Mouse (Mus musculus) adrenal gland, postnatal 14 days (tissue): ENCODE measurements around the gene Tmem121. TPM values are rescaled to one million over a fixed set of nuclear protein-coding genes. Genes with fewer than 3 reads are reported as not detected.

Experiments used
- DNase-seq: peaks from one replicate; pipeline ENCODE4 v3.0.0; 2021; ENCODE audit warnings: mixed read lengths
- total RNA-seq: library from RNA; stranded (reverse); gene quantifications from 2 replicates; pipeline ENCODE4 v1.2.3, GENCODE M21; 2021

The Tmem121 gene
- total RNA-seq, 1 experiment from 2014 or later, result 3.4 TPM

- peak; percentile 47 for DNase-seq
These were observed 36.4 kb upstream of the Tmem121 start for GRCm38 (mm10) chr12:113149341-113149740.

GRCm38 (mm10) chr12:113149896-113150295, 35.8 kb upstream of the Tmem121 start:
- DNase-seq, result no peak

- DNase-seq, result no peak
These were observed 35.1 kb upstream of the Tmem121 start for GRCm38 (mm10) chr12:113150591-113150990.

GRCm38 (mm10) chr12:113151046-113151445, 34.7 kb upstream of the Tmem121 start:
- DNase-seq, result no peak

DNA sequence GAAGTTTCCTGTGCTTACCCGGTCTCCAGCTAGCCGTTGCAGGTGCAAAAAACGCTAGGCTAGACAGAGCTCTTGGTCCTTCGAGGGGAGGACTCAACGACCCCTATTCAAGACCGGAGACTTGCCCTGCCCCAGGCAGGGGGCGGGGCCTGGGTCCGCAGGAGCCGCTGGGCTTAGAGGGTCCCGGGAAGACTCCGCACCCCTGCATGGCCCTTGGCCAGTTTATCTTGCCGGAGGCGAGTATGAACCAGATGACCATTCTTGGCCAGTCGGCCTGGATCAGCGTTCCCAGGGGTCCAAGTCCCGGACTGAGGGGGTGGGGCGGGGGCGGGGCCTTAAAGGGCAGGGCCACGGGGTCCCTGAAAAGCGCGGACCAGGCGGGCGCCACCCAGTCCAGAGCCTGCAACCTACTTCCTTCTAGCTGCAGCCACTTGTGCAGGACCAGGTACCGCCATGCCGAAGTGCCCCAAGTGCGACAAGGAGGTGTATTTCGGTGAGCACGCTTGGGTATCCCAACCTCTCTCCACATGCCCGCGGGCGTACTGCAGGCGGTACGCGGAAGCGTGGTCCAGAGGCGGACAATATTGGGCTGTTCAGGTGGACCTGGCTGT, 34.0 kb upstream of the Tmem121 start:
- DNase-seq, result peak; percentile 40

DNA sequence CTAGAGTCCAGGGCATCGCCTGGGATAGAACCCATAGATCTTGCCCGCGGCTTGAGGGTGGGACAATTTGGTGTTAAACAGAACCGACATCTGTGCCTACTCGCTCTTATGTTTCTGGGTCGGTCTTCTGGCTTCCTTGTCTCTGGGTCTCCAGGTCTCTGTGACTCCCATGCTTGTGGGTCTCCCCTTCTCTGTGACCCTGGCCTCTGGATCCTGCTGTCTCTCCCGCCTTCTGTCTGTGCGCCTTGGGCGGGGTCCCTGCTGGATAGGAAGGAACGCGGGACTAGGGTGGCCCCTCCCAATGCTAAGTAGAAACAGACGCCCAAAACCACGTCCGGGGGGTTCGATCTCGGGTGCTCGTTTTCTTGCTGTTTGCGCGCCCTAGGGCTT, 33.5 kb upstream of the Tmem121 start:
- no peak for DNase-seq

DNA sequence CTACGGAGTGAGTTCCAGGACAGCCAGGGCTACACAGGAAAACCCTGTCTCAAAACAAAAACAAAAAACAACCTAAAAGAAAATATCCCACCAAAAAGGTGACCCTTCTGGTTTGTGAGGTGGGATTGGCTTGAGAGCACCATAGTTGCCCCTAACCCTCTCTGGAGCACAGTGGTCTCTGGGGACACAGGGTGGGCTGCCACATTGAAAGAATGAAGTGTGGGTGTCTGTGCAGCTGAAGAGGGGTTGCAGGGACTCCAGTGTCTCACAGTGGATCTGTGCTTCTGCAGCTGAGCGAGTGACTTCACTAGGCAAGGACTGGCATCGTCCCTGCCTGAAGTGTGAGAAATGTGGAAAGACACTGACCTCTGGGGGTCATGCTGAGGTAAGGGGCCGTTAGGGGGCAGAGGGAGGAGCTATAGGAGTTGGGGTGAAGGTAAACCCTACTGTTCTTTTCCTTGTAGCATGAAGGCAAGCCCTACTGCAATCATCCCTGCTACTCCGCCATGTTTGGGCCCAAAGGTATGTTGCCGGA, 32.7 kb upstream of the Tmem121 start:
- DNase-seq, result no peak

- DNase-seq, result no peak
These were observed 31.8 kb upstream of the Tmem121 start for GRCm38 (mm10) chr12:113153971-113154370.

DNA sequence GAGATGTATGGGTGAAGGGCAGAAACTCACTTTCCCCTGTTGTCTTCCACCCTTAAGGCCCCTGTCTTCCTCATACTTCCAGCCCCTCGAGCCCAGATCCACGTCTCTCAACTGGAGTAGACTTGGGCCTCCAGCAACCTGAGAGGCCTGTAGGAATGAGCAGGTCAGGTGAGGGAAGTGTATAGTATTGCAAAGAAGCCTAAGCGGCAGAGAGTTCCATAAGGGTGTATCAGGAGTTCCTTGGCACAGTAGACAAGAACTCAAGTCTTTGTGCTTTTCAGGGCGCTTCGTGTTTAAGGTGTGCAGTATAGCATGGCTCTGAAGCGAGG, 31.0 kb upstream of the Tmem121 start:
- no peak for DNase-seq

DNA sequence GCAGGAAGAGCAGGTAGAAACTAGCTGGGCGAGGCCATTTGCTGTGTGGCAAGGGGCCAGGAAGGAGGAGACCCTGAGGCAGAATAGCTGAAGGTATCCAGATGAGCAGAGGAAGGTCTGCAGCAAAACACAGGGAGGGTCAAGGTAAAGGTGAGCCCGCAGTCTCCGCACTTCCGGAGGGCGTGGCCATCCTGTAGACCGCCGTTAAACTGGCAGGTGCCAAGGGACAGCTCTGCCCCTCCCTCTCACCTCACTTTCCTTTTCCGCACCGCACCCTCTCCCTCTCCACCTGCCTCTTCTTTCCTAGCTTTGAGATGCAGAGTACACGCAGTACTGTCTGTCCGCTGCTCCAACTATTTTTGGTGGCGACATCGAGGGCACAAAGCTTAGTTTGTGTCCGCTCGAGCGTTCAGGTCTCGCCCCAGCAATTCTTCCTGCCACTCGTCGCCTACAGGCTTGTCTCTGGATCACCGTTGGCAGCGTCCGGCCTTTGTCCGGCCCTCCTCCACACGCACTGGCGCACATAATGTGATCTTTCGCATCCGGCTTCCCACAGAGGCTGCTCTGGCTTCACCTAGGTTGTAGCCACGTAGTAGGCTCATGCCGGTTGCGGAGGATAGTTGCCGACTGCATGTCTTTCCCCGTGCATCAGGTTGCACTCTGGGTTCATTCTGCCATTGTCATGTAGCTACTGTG, 30.5 kb upstream of the Tmem121 start:
- peak; percentile 68 for DNase-seq

DNA sequence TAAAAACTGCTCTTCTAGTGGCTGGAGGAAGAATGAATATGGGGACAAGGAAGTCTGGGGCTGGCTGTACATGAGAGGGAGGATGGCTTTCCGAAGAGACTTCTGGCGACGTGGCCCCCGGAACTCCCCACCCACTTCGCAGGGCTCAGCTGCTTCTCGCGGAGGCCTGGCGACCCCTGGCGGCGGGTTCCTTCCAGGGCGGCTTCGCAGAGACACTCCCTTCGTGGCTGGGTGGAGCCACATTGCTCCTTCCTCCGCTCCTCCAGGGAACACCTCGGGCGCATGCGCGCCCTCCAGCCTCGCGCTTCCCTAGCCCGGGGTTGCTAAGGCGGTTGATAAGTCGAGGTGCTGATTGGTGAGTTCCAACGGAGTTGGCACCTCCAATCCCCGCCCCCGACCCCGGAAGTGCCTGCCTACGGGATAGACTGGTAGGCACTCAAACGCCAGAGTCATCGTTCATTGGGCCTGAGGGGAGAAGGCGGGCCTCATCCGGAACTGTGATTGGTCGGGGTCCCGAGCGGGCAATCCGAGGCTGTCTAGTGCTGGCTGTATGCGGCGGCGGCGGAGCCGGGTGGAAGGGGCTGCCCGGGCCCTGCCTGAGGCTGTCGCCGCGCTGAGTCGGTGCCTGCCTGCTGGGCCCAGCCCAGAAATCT, 29.7 kb upstream of the Tmem121 start, which contains the start of gene Tedc1:
TSS of gene Tedc1 (plus strand) at position 535 of the 653 bp plus-strand sequence.
- peak; percentile 100 for DNase-seq

GRCm38 (mm10) chr12:113156540-113156929, 29.2 kb upstream of the Tmem121 start:
- DNase-seq, result no peak

- DNase-seq, result no peak
These were observed 28.7 kb upstream of the Tmem121 start for GRCm38 (mm10) chr12:113157002-113157401.

- DNase-seq, result no peak
These were observed 28.2 kb upstream of the Tmem121 start for GRCm38 (mm10) chr12:113157521-113157920.

- no peak for DNase-seq
These were observed 27.8 kb upstream of the Tmem121 start for GRCm38 (mm10) chr12:113157971-113158370.

DNA sequence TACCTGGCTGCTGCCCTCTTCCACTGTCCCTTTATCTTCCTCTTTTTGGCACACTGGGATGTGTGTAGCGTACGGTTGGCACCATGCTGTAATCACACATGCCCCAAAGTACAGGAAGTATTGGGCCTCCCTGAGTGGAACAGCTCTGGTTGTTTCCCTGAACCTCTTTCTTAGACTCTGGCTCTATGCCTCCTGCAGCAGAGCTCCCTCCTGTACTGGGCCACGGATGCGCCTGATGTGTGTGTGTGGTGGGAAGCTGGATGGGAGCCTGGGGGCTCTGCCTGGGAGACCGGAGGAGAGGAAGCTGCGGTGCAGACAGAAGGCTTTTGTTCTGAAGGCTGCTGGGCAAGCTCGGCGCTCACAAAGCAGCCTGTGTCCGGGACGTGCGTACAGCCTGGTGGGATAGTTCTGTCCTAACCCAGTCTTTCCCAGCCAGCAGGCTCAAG, 22.1 kb upstream of the Tmem121 start:
- DNase-seq, result no peak

GRCm38 (mm10) chr12:113168031-113168536, 17.6 kb upstream of the Tmem121 start:
- DNase-seq, result no peak

GRCm38 (mm10) chr12:113176960-113177725, 8.6 kb upstream of the Tmem121 start:
- DNase-seq, result no peak

DNA sequence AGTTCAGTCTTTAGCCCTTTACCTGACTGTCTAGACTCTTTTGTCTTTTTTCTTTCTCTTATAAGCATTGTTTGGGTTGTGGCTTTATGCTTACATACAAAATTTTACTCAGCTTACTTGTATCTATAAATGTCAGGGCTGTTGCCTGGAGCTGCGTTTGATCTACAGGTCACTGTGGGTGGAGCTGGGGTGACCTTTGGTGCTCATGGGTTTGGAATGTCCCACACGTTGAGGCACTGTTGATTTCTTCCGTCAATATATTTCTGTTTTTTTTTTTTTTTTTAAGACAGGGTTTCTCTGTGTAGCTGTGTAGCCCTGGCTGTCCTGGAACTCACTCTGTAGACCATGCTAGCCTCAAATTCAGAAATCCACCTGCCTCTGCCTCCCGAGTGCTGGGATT, 4.7 kb upstream of the Tmem121 start:
- DNase-seq, result peak; percentile 41

- no peak for DNase-seq
These were observed 785 bp upstream of the Tmem121 start for GRCm38 (mm10) chr12:113184945-113185344.

- no peak for DNase-seq
These were observed 738 bp downstream of the Tmem121 start for GRCm38 (mm10) chr12:113186326-113187010.

DNA sequence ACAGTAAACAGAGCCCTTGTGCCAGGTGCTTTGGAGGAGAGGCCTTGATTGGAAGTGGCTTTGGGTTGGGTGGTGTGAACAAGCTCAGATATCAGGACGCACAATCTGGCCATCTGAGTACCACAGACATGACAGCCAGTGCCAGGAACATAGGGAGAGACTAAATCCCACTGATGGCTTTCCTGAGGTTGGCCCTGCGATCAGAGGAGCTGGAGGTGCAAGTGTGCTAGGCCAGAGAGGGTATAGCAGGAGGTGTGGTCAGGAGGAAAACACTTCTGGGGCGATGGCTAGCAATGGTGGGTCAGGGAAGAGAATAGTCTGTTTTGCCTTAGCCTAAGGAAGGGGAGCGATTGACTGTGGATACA, 1.3 kb downstream of the Tmem121 start:
- DNase-seq, result no peak
